22 mouse cellular contexts compared by ENCODE assay signal in the genomic region with DNA sequence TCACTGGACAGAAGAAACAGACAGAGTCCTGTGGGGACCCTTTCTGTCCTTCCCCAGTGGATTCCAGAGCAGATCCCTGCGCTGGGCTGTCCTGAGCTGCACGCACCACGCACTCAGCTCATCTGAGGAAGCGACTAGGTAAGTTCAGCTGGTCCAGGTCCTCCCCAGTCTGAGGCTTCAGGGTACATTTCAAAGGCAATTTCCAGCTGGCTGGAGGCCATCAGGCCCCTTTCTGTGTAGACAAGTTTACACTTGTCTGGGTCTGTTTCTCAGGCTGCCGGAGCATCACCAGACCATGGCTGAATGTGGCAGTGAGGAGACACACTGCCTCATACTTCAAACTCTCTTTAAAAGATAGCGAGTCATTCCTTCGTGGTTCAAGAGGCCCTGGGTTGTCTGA. TPM values are rescaled to one million over a fixed set of nuclear protein-coding genes. Genes with fewer than 3 reads are reported as not detected.
A peak's percentile ranks its signal among the peaks of the same experiment; 100 is the strongest.
DNase-seq lines count a peak whose midpoint lies in the region; ATAC-seq lines count a peak whose summit lies in the region.
"Had no signal": no experiment of that assay in that cellular context is flagged by ENCODE, and none has a peak within 500 bp of the region (broad histone marks: within the 10 kb centered on the region; RNA-seq: fewer than 3 reads in every experiment).

No protein-coding gene starts in this region.

- H3K4me3 ChIP-seq in hindbrain, embryonic 10.5 days, result no peak overlapping the region
- H3K4me3 ChIP-seq in hindbrain, embryonic 16.5 days (ENCODE audit: low read length), result no peak overlapping the region
- H3K4me3 ChIP-seq in embryonic facial prominence, embryonic 14.5 days (ENCODE audit: low read depth, low read length), result no peak overlapping the region
- H3K4me3 ChIP-seq: embryonic facial prominence, embryonic 13.5 days; limb, embryonic 15.5 days; megakaryocyte, embryonic 14.5 days; neural tube, embryonic 12.5 days had no signal

- H3K36me3 ChIP-seq in hindbrain, embryonic 10.5 days, result no peaks in the 10 kb centered on the region
- H3K36me3 ChIP-seq in hindbrain, embryonic 16.5 days (ENCODE audit: control insufficient read depth, insufficient read depth, low read length), result no peaks in the 10 kb centered on the region
- no peaks in the 10 kb centered on the region for H3K36me3 ChIP-seq in embryonic facial prominence, embryonic 14.5 days (ENCODE audit: control insufficient read depth, insufficient read depth, low read length)
- H3K36me3 ChIP-seq: embryonic facial prominence, embryonic 13.5 days; G1E; limb, embryonic 15.5 days; neural tube, embryonic 12.5 days had no signal

- no peaks in the 10 kb centered on the region for H3K27me3 ChIP-seq in hindbrain, embryonic 10.5 days (ENCODE audit: insufficient read depth, poor library complexity, severe bottlenecking)
- no peaks in the 10 kb centered on the region for H3K27me3 ChIP-seq in hindbrain, embryonic 16.5 days (replicated peaks; ENCODE audit: control insufficient read depth, insufficient read depth, low read length)
- H3K27me3 ChIP-seq in embryonic facial prominence, embryonic 14.5 days (replicated peaks; ENCODE audit: control insufficient read depth, insufficient read depth, low read length), result no peaks in the 10 kb centered on the region
- H3K27me3 ChIP-seq: embryonic facial prominence, embryonic 13.5 days; limb, embryonic 15.5 days; neural tube, embryonic 12.5 days had no signal

- peaks cover 20% of the 10 kb centered on the region for H3K4me1 ChIP-seq in hindbrain, embryonic 10.5 days (replicated peaks)
- peaks cover 2% of the 10 kb centered on the region; the same call in 1 of the 2 replicates for H3K4me1 ChIP-seq in hindbrain, embryonic 16.5 days (ENCODE audit: control insufficient read depth, insufficient read depth, low read depth, low read length)
- H3K4me1 ChIP-seq in embryonic facial prominence, embryonic 14.5 days (ENCODE audit: control insufficient read depth, insufficient read depth, low read length), result 0 out of 2 replicates have a peak, but pooled peaks cover 3% of the 10 kb centered on the region

- no peak overlapping the region for H3K9ac ChIP-seq in hindbrain, embryonic 16.5 days (ENCODE audit: low read depth, low read length)
- H3K9ac ChIP-seq in embryonic facial prominence, embryonic 14.5 days (ENCODE audit: low read depth, low read length), result no peak overlapping the region
- H3K9ac ChIP-seq: embryonic facial prominence, embryonic 13.5 days; limb, embryonic 15.5 days; liver, embryonic 14.5 days; lung, embryonic 14.5 days; neural tube, embryonic 12.5 days had no signal

- H3K27ac ChIP-seq in hindbrain, embryonic 10.5 days, result peak overlapping the region; percentile 13; the same call in 1 of the 2 replicates
- H3K27ac ChIP-seq in hindbrain, embryonic 16.5 days (ENCODE audit: low read depth, low read length), result no peak overlapping the region
- no peak overlapping the region for H3K27ac ChIP-seq in embryonic facial prominence, embryonic 14.5 days (replicated peaks; ENCODE audit: low read depth, low read length)
- H3K27ac ChIP-seq: embryonic facial prominence, embryonic 13.5 days; limb, embryonic 15.5 days; liver, embryonic 14.5 days; neural tube, embryonic 12.5 days had no signal

- ATAC-seq in hindbrain, embryonic 16.5 days, result no peak
- ATAC-seq in embryonic facial prominence, embryonic 14.5 days (ENCODE audit: low read depth), result no peak

- DNase-seq in cerebellum, postnatal 25 days, result peak; percentile 43 to 53
- no peak for DNase-seq in cerebellum, adult 11 months
- no peak for DNase-seq in hindbrain, embryonic 10.5 days (ENCODE audit: low spot score)
- DNase-seq in 3T3-L1 (ENCODE audit: low read depth, low spot score), result peak; percentile 39
- DNase-seq in embryonic facial prominence, embryonic 14.5 days (ENCODE audit: low spot score), result peak; percentile 35
- no peak for DNase-seq in layer of hippocampus, postnatal 25 days (ENCODE audit: extremely low spot score in 1 of 2, low spot score in 1 of 2)
- DNase-seq: B cell, adult 2 months; gastrocnemius, postnatal 10 days; kidney, adult 18-20 months; kidney, postnatal 36 days; lung, embryonic 14.5 days; lung, postnatal 36 days; midbrain, embryonic 14.5 days; right cerebral cortex, postnatal 14 days; thymus, postnatal 14 days had no signal

- H3K9me3 ChIP-seq in hindbrain, embryonic 10.5 days, result no peaks in the 10 kb centered on the region
- no peaks in the 10 kb centered on the region for H3K9me3 ChIP-seq in hindbrain, embryonic 16.5 days (ENCODE audit: control insufficient read depth, low read length)
- H3K9me3 ChIP-seq in embryonic facial prominence, embryonic 14.5 days (ENCODE audit: control insufficient read depth, low read length), result no peaks in the 10 kb centered on the region
- H3K9me3 ChIP-seq: embryonic facial prominence, embryonic 13.5 days; G1E; limb, embryonic 15.5 days; megakaryocyte, embryonic 14.5 days; neural tube, embryonic 12.5 days had no signal

- no peak overlapping the region for H3K4me2 ChIP-seq in hindbrain, embryonic 16.5 days (ENCODE audit: low read length)
- no peak overlapping the region for H3K4me2 ChIP-seq in embryonic facial prominence, embryonic 14.5 days (ENCODE audit: low read depth, low read length)
- H3K4me2 ChIP-seq: embryonic facial prominence, embryonic 13.5 days; limb, embryonic 15.5 days; lung, embryonic 14.5 days; neural tube, embryonic 12.5 days had no signal

- 88% methylated on average over 7 of the region's 7 CpGs for WGBS in hindbrain, embryonic 10.5 days
- WGBS in hindbrain, embryonic 16.5 days, result 79% methylated on average over 7 of the region's 7 CpGs
- WGBS in embryonic facial prominence, embryonic 14.5 days, result 73% methylated on average over 6 of the region's 7 CpGs

RNA-seq across cellular contexts. Expression of gene Chmp4b, which starts 55.8 kb away (rescaled TPM):
- 13.3 and 18.1 TPM in 2 replicates for polyA plus RNA-seq in hindbrain, embryonic 10.5 days (2016; fragmentation: Nextera tagmentation; extraction: Ambion mirVana)
- polyA plus RNA-seq in hindbrain, embryonic 16.5 days (2015; fragmentation: Nextera tagmentation; extraction: Ambion mirVana), result 23.0 and 32.2 TPM in 2 replicates
- 21.2 and 21.9 TPM in 2 replicates for polyA plus RNA-seq in embryonic facial prominence, embryonic 14.5 days (2014; fragmentation: Nextera tagmentation; extraction: Ambion mirVana)
- 100 to 1,000 TPM; 206 to 232 TPM for total RNA-seq in layer of hippocampus, postnatal 25 days (2021)

Comparison
In these comparisons a context has a peak if more than half of its experiments do, and no peak if none do; other contexts are left out.
1. DNase-seq: peak in cerebellum, postnatal 25 days (2 of 2), 3T3-L1 (single experiment) and embryonic facial prominence, embryonic 14.5 days (single experiment); none in cerebellum, adult 11 months (single experiment), hindbrain, embryonic 10.5 days (single experiment) and layer of hippocampus, postnatal 25 days (0 of 2).